Mouse (Mus musculus) testis, adult 2 months (tissue): ENCODE data around the gene Scd4. TPM values are rescaled to one million over a fixed set of nuclear protein-coding genes. Genes with fewer than 3 reads are reported as not detected.

Source experiments
- H3K27ac ChIP-seq: fragments of 200-500 bp; 2 replicates; pipeline ENCODE4 v1.5.1; 2012; ENCODE audit warnings: low read depth, low read length; ENCODE audit not compliant: control insufficient read depth, insufficient read depth
- H3K27me3 ChIP-seq: fragments of 200-500 bp; 2 replicates; pipeline ENCODE4 v1.6.1; 2012; ENCODE audit warnings: mild to moderate bottlenecking, low read length, moderate library complexity; ENCODE audit not compliant: control insufficient read depth, insufficient read depth
- H3K36me3 ChIP-seq: fragments of 200-500 bp; 2 replicates; pipeline ENCODE4 v1.6.1; 2012; ENCODE audit warnings: mild to moderate bottlenecking, low read length; ENCODE audit not compliant: control insufficient read depth, insufficient read depth
- H3K4me1 ChIP-seq: fragments of 200-500 bp; 2 replicates; pipeline ENCODE4 v1.6.1; 2012; ENCODE audit warnings: low read length; ENCODE audit not compliant: control insufficient read depth, insufficient read depth
- H3K4me3 ChIP-seq: fragments of 200-500 bp; 2 replicates; pipeline ENCODE4 v1.5.1; 2012; ENCODE audit warnings: low read depth, mild to moderate bottlenecking, low read length, moderate library complexity, mixed read lengths; ENCODE audit not compliant: control insufficient read depth
- CTCF ChIP-seq: fragments of 200-500 bp; IDR thresholded peaks from 2 replicates; pipeline ENCODE4 v1.5.1; 2012; ENCODE audit warnings: low read depth, mild to moderate bottlenecking, inconsistent platforms, low read length, moderate library complexity; ENCODE audit not compliant: control insufficient read depth, insufficient read depth, insufficient replicate concordance
- POLR2A ChIP-seq: fragments of 200-500 bp; IDR thresholded peaks from 2 replicates; pipeline ENCODE4 v1.6.1; 2012; ENCODE audit warnings: low read depth, mild to moderate bottlenecking, inconsistent platforms, low read length, moderate library complexity; ENCODE audit not compliant: control insufficient read depth
- polyA plus RNA-seq: library from polyadenylated mRNA; depleted of rRNA; stranded (reverse); fragments of >200 nt; gene quantifications from 2 replicates; pipeline ENCODE4 v1.2.3, GENCODE M21; 2012

Gene Scd4
- polyA plus RNA-seq, 1 experiment = 0.37 TPM

GRCm38 (mm10) chr19:44287415-44288110 is 45.3 kb upstream of the Scd4 start:
- H3K4me3 ChIP-seq = no peak overlapping the region
- H3K27me3 ChIP-seq = no peaks in the 10 kb centered on the region
- H3K36me3 ChIP-seq = no peaks in the 10 kb centered on the region
- no peak for TF ChIP-seq POLR2A
- TF ChIP-seq CTCF = no peak
- H3K4me1 ChIP-seq = peaks cover 16% of the 10 kb centered on the region
- H3K27ac ChIP-seq = no peak overlapping the region

- Histone ChIP-seq H3K4me3 (no peak overlapping the region), H3K27me3 (no peaks in the 10 kb centered on the region), H3K27ac (no peak overlapping the region), H3K36me3 (no peaks in the 10 kb centered on the region), H3K4me1 (peaks cover 7% of the 10 kb centered on the region)
- TF ChIP-seq POLR2A (no peak), CTCF (no peak)
Observed at GRCm38 (mm10) chr19:44292083-44292482, 40.8 kb upstream of the Scd4 start.

DNA sequence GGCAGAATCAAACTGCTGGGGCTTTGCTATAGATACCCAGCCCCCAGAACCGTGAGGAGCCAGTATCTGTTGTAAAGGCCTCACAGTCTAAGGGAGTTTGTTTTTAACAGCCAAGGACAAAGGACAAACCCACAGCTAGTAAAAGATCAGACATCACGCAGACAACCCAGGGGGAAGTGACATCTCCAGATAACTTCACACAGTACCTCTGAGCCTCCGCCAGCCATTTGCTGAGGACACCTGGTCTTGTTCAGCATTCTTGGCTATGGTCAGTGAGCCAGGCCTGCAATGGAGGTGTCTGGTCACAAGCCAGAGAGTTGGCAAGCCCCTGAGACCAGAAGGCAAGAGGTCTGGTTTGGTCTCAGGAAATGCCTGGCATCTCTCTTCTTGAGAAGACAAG is 40.4 kb upstream of the Scd4 start:
- TF ChIP-seq POLR2A (no peak), CTCF (no peak)
- H3K4me3 ChIP-seq = no peak overlapping the region
- H3K27me3 ChIP-seq = no peaks in the 10 kb centered on the region
- H3K36me3 ChIP-seq = no peaks in the 10 kb centered on the region
- H3K27ac ChIP-seq = no peak overlapping the region
- H3K4me1 ChIP-seq = peaks cover 7% of the 10 kb centered on the region

- peak within 1 kb of the TSS; percentile 87 for H3K4me3 ChIP-seq
- TF ChIP-seq POLR2A (no peak), CTCF (no peak)
- H3K36me3 ChIP-seq = no peaks in the 10 kb centered on the region
- H3K4me1 ChIP-seq = peaks cover 7% of the 10 kb centered on the region
- no peaks in the 10 kb centered on the region for H3K27me3 ChIP-seq
- H3K27ac ChIP-seq = peak within 1 kb of the TSS; percentile 86
Observed at GRCm38 (mm10) chr19:44292941-44293768, 39.7 kb upstream of the Scd4 start, which contains the start of gene Scd2. TSS of gene Scd2 (plus strand) at chr19:44293674.

DNA sequence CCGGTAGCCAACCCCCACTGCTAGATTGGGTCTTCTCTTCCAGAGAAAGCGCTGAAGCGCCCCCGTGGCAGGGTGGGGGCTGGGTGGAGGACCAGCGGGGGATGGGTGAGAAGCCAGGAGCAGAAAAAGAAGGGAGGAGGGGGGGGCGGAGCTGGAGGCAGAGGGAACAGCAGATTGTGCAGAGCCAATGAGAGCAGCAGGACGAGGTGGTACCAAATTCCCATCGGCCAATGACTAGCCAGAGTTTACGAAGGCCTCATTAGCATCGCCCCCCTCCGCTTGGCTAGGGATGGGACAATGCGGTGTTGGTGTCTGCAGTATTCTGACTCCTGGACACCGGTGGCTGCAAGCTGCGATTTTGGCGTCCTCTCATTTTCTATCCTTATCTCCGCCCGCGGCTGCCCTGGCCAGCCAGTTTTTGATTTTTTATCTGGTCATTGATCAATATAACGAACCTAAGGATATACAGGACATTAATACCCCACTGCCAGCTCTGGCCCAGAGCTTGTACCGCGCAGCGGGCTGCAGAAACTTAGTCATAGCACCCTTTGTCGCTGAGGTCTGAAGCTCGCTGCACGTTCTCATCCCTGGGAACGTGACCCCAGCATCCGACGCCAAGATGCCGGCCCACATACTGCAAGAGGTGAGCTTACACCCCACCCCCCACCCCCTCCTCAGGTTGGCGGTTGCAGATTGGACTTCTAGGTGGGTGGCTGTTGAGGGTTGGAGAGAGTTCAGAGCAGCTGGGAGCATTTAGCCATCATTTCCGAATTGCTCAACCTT is 38.9 kb upstream of the Scd4 start:
- H3K4me1 ChIP-seq = peaks cover 7% of the 10 kb centered on the region
- H3K27ac ChIP-seq = peak overlapping the region; percentile 86
- H3K27me3 ChIP-seq = no peaks in the 10 kb centered on the region
- TF ChIP-seq POLR2A (peak; percentile 90), CTCF (no peak)
- peak overlapping the region; percentile 87 for H3K4me3 ChIP-seq
- no peaks in the 10 kb centered on the region for H3K36me3 ChIP-seq

DNA sequence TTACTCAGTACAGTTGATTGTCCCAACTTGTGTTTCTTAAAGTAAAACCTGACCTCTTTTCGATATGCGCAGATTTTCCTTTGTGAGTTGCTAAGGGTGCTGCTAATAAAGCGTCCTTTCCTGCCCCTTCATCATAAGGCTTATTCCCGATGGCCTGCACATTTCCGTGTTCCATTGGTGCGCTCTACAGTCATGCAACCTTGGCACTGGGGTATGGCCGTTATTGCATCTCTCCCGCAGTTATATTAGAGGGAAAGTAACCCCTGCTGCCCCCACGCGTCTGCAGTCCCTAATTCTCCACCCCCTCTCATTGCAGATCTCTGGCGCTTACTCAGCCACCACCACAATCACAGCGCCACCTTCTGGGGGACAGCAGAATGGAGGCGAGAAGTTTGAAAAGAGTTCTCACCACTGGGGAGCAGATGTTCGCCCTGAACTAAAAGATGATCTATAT is 38.3 kb upstream of the Scd4 start:
- no peaks in the 10 kb centered on the region for H3K27me3 ChIP-seq
- H3K27ac ChIP-seq = peak overlapping the region; percentile 86
- no peaks in the 10 kb centered on the region for H3K36me3 ChIP-seq
- TF ChIP-seq CTCF = peak; percentile 79; the same call in 1 of the 2 replicates
- peak; percentile 56; the same call in 1 of the 2 replicates for TF ChIP-seq POLR2A
- H3K4me3 ChIP-seq = peak overlapping the region; percentile 87
- H3K4me1 ChIP-seq = peaks cover 7% of the 10 kb centered on the region
